Mouse (Mus musculus) T-helper 17 cell (primary cell): ENCODE measurements around the gene Timeless.
"Not testable (repeated sequence)": the region's sequence is repeated elsewhere in the genome, so short reads cannot be mapped to it uniquely, and the experiment has no call there.

Source experiments
- in situ Hi-C, 2 experiments: fragments of 300-600 bp; cut with MboI, MseI; formaldehyde crosslinking; loops; 1 replicate in 1 of 2; 2 replicates in 1 of 2; pipeline ENCODE4 v1.15.1; 2025; ENCODE audit warnings: high pct_unique_total_duplicates in 2 of 2

The Timeless gene

DNA sequence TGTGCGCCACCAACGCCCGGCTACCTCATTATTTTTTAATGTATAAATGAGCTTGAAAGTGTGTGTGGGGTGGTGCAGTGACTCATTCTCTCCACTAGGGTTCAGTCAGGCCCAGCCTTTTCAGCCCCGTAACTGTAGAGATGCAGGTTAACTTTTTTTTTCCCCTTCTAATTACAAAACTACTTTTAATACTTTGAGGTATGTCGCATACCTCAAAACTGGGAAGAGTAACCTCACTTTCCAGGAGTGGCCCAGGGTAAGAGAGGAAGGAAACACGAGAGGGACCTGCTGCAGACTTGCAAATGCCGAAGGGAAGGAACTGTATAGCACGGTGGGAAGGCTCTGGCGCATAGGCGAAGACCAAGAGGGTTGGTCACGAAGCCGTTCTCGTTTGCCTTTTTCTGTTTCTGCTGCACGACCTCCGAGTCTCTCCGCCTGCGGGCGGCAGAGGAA, 19.0 kb upstream of the Timeless start:
- in situ Hi-C loops = no loop called here

- in situ Hi-C loops = not testable (repeated sequence)
These were observed 17.8 kb upstream of the Timeless start for GRCm38 (mm10) chr10:128214112-128214511.

GRCm38 (mm10) chr10:128214981-128215380, 16.9 kb upstream of the Timeless start:
- in situ Hi-C loops = loop anchor here in 1 of 2 experiments (5.0 kb wide), 1 partner anchor 67 kb away; no protein-coding TSS in a partner anchor

DNA sequence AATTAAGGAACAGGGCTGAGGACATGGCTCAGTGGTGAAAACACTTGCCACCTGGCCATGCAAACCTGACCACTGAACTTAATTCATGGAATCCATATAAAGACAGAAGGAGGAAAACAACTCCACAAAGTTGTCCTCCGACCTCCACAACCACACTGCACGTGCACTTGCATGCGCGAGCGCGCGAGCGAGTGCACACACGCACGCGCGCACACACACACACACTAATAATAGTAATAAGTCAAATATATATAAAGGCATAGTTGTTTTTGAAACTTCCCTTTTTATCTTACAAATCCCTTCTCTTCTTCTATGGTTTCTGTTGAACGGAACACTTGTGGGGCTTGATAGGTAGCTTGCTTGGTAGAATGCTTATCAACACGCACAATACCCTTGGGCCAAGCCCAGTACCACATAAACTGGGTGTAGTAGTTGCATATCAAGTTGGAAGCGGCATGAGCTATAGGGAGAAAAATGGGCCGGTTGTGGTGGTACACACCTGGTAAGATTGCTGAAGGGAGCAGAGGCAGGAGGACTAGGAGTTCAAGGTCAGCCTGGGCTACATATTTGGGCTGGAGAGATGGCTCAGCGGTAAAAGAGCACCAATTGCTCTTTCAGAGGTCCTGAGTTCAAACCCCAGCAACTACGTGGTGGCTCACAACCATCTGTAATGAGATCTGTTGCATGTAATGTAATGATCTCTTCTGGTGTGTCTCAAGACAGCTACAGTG, 13.3 kb upstream of the Timeless start:
- in situ Hi-C loops = loop anchor here in 1 of 2 experiments (5.0 kb wide), 1 partner anchor 64 kb away; no protein-coding TSS in a partner anchor

GRCm38 (mm10) chr10:128221533-128222286, 10.2 kb upstream of the Timeless start:
- in situ Hi-C loops = no loop called here

DNA sequence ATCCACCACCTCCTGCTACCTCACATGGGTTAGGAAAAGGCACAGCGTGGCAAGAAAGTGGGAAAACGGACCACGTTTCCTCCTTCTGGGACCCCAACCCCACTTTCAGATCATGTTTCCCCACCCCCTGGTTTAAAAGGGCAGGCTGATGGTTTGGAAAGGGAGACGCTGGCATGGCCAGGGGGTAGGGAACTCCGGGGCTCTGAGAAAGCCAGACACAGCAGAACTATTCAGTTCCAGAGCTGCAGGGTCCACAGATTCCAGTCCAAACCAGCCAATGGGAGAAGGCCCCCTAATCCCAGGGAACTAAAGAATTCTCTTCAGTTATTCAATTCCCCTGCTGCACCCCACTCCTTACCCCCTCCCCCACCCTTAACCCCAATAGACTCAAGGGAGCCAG, 6.8 kb upstream of the Timeless start:
- in situ Hi-C loops = no loop called here

DNA sequence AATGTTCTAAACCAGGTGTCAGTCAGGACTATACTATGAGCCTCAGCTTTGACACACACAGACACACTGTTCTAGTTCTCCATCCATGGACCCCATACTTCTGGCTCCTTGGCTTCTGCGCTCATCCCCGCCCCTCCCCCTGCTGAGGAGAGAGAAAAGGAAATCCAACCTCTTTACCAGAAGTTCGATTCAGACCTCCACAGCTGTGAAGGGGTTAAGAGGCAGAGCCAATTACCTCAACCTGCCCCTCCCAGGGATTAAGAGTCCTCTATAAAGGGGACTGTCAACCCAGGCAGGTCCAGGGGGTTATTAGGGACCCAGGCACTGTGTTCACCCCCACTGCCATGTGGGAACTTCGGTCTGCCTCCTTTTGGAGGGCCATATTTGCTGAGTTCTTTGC, 6.3 kb upstream of the Timeless start, which contains the start of gene Mip:
Mip (plus strand) TSS at position 301 of the 400 bp plus-strand sequence.
- in situ Hi-C loops = no loop called here

GRCm38 (mm10) chr10:128227592-128227991, 4.3 kb upstream of the Timeless start:
- in situ Hi-C loops = no loop called here

DNA sequence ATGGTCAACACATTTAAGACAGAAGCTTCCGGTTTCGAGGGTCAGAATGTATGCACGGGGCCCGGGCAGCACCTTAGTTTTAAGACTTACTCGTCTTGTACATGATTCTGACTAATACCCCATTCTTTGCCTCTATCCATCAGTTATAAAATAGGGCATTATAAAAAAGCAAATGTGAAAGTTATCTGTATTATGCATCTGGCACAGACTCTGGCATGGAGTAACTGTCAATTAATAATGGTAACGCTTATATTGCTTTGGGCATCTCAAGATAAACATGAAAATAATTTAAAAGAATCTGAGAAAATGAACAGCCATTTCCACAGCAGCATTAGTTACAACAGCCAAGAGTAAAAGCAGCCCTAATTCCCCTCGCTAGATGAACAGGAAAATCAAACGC, 3.9 kb upstream of the Timeless start:
- in situ Hi-C loops = no loop called here

GRCm38 (mm10) chr10:128230582-128230981, 1.3 kb upstream of the Timeless start:
- in situ Hi-C loops = no loop called here

DNA sequence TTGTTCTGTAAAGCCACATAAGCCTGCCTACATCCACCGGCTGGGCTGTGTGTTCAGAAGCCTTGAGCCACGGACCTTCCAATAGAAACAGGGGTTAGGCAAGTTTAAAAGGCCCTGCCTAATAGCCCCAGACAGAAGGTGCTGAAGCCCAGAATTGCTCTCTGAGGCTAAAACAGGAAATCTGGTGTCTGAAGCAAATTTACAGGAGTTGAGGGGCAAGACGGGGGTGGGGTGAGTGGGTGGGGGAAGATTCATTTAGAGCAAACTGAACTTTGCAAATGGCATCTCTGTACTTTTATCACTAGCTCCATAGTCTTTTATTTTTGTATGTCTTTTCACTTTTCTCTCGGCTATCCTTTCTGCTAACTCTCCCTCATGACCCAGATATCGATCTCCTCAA, 719 bp upstream of the Timeless start:
- in situ Hi-C loops = no loop called here

GRCm38 (mm10) chr10:128232420-128232985, 638 bp downstream of the Timeless start:
- in situ Hi-C loops = no loop called here

GRCm38 (mm10) chr10:128236321-128236720, 4.5 kb downstream of the Timeless start:
- in situ Hi-C loops = no loop called here

DNA sequence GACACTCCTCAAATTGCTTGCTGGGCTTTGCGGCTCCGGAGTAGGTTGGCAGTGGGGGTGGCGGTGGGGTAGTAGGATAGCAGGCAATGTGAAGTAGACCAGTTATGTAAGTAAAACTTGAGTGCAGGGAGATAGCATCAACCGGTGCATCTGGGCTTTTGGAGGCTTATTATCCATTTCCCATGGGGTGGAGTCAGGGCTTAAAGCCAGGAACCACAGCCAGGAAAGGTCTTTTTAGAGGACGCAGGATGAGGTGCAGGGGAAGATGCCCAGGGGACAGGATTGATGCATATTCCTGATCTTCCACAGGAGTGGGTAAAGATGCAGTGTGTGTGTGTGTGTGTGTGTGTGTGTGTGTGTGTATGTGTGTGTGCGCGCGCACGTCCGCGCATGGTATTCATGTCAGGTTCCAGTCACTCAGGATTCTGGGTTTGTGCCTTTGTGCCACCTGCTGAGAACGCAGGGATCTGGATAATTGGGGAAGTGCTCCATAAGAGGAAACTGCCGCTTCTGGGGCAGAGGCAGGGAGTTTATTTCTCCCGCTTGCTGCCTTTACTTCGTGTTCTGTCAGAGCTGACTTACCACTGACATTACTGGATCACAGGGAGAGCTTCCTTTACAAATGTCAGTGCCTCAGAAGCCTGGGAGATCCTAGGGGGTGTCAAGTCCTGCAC, 6.1 kb downstream of the Timeless start:
- in situ Hi-C loops = no loop called here

GRCm38 (mm10) chr10:128239140-128239539, 7.3 kb downstream of the Timeless start:
- in situ Hi-C loops = no loop called here

- in situ Hi-C loops = loop anchor here in 1 of 2 experiments (5.0 kb wide), 1 partner anchor 98 kb away; no protein-coding TSS in a partner anchor
These were observed 8.3 kb downstream of the Timeless start for GRCm38 (mm10) chr10:128240131-128240530.

DNA sequence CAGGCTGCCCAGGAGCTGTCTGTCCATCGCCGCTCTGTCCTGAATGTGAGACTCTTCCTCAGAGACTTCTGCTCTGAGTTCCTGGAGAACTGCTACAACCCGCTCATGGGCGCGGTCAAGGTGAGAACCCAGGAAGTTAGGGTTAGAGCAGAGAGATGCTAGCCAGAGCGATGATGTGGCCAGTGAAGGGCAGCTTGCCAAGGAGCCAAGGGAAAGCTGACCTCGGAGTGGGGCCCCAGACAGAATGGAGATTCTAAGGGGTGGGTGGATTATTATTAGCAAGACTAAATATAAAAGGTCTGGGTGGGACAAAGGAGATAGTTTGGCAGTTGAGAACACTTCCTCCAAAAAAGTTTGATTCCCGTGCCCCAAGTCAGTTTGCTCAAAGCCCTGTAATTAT, 11.4 kb downstream of the Timeless start:
- in situ Hi-C loops = loop anchor here in 1 of 2 experiments (5.0 kb wide), 1 partner anchor 101 kb away; no protein-coding TSS in a partner anchor

DNA sequence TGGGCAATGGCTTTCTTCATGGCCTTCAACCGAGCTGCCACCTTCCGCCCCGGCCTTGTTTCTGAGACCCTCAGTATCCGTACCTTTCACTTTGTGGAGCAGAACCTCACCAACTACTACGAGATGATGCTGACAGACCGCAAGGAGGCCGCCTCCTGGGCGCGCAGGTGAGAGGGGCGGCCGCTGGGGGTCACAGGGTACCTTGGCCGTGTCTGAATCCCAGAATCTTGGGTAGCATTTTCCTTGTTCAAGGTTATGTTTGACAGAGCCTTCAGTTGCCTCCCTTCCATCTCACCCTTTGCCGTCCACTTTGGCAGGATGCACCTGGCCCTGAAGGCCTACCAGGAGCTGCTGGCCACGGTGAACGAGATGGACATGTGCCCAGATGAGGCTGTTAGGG, 12.3 kb downstream of the Timeless start:
- in situ Hi-C loops = loop anchor here in 1 of 2 experiments (5.0 kb wide), 1 partner anchor 102 kb away; no protein-coding TSS in a partner anchor

DNA sequence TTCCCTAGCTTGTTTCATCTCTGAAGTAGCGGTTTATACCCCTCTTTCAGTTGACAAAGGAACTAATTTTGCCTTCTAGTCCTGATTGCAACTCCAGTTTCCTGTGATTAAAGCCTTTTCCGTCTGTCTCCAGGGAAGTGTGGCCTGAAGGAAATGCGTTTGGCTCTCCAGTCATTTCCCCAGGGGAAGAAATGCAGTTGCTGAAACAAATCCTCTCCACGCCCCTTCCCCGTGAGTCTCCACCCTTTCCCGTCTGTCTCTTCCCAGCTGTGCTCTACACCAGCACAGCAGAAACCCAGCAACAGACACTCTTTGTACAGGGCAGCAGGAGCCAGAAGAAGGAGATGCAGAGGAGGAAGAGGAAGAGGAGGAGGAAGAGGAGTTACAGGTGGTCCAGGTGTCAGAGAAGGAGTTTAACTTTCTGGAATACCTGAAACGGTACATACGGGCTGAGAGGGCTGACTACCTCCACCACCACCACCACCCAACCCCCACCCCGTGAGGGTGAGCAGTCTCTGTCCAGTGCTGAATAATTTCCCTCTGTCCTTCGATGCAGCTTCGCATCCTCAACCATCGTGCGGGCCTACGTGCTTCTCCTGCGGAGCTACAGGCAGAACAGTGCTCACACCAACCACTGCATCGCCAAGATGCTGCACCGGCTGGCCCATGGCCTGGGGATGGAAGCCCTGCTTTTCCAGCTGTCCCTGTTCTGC, 15.3 kb downstream of the Timeless start:
- in situ Hi-C loops = no loop called here

DNA sequence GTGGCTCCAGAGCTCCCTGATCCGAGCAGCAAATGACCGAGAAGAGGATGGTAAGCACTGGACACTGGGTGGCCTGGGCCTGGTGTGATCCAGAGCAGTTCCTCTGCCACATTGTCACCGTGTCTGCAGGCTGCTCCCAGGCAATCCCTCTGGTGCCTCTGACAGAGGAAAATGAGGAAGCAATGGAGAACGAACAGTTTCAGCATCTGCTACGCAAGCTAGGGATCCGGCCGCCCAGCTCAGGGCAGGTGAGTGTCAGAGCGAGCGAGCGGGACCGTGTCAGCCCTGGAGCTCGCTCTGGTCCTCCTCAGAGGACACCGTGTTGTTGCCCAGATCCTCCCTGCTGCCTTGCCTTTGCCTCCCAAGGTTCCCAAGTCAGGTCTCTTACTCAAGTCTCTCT, 18.7 kb downstream of the Timeless start:
- in situ Hi-C loops = loop anchor here in 1 of 2 experiments (5.0 kb wide), 1 partner anchor 133 kb away; no protein-coding TSS in a partner anchor
